Mouse (Mus musculus) neutrophil, adult 83 days (primary cell): Measurements from ENCODE around the gene Hrh3. TPM values are rescaled to one million over a fixed set of nuclear protein-coding genes. Genes with fewer than 3 reads are reported as not detected.

Experiments
- total RNA-seq, 2 experiments: library from RNA; stranded (reverse); gene quantifications; one replicate each; pipeline ENCODE4 v1.2.4; 2023

Hrh3 gene
- not detected for total RNA-seq

GRCm38 (mm10) chr2:180103978-180104658 lies at the start of gene Hrh3:
TSS of gene Hrh3 (minus strand) at chr2:180104488.

GRCm38 (mm10) chr2:180118661-180119438 lies 14.6 kb upstream of the Hrh3 start, which contains the start of gene Osbpl2:
TSS of gene Osbpl2 (plus strand) at chr2:180119306.

GRCm38 (mm10) chr2:180070481-180071453 lies 33.5 kb downstream of the Hrh3 start, which contains the start of gene Mtg2:
TSS of gene Mtg2 (plus strand) at chr2:180070588.

Other genes starting within 250 kb of the Hrh3 start
- 10 to 100 TPM; 32.3 to 34.4 TPM for gene Taf4, start 127.8 kb downstream of the Hrh3 start, total RNA-seq
- gene Lsm14b, start 79.5 kb downstream of the Hrh3 start, total RNA-seq, result 10 to 100 TPM; 17.5 to 19.0 TPM
- gene Psma7, start 62.1 kb downstream of the Hrh3 start, total RNA-seq, result 100 to 1,000 TPM; 143 to 147 TPM
- gene Ss18l1, start 62.0 kb downstream of the Hrh3 start, total RNA-seq, result 1 to 10 TPM; 3.6 to 5.1 TPM
- gene Mtg2, start 33.9 kb downstream of the Hrh3 start, total RNA-seq, result 1 to 10 TPM; 8.8 to 9.8 TPM
- gene Osbpl2, start 14.8 kb upstream of the Hrh3 start, total RNA-seq, result 10 to 100 TPM; 63.3 to 75.7 TPM
- 10 to 100 TPM; 65.2 to 68.4 TPM for gene Adrm1, start 67.0 kb upstream of the Hrh3 start, total RNA-seq
- under 1 TPM; 0.13 to 0.93 TPM for gene Lama5, start 121.4 kb upstream of the Hrh3 start, total RNA-seq
- gene Rps21, start 152.9 kb upstream of the Hrh3 start, total RNA-seq, result 100 to 1,000 TPM; 572 to 585 TPM
- 10 to 100 TPM; 26.3 to 28.2 TPM for gene Cables2, start 169.0 kb upstream of the Hrh3 start, total RNA-seq
- gene Rbbp8nl, start 185.4 kb upstream of the Hrh3 start, total RNA-seq, result not detected
- not detected for gene Gata5, start 230.2 kb upstream of the Hrh3 start, total RNA-seq